Mouse (Mus musculus): Measurements from ENCODE around the gene Trp53.
A peak's percentile ranks its signal among the peaks of the same experiment; 100 is the strongest.

Trp53 gene

DNA sequence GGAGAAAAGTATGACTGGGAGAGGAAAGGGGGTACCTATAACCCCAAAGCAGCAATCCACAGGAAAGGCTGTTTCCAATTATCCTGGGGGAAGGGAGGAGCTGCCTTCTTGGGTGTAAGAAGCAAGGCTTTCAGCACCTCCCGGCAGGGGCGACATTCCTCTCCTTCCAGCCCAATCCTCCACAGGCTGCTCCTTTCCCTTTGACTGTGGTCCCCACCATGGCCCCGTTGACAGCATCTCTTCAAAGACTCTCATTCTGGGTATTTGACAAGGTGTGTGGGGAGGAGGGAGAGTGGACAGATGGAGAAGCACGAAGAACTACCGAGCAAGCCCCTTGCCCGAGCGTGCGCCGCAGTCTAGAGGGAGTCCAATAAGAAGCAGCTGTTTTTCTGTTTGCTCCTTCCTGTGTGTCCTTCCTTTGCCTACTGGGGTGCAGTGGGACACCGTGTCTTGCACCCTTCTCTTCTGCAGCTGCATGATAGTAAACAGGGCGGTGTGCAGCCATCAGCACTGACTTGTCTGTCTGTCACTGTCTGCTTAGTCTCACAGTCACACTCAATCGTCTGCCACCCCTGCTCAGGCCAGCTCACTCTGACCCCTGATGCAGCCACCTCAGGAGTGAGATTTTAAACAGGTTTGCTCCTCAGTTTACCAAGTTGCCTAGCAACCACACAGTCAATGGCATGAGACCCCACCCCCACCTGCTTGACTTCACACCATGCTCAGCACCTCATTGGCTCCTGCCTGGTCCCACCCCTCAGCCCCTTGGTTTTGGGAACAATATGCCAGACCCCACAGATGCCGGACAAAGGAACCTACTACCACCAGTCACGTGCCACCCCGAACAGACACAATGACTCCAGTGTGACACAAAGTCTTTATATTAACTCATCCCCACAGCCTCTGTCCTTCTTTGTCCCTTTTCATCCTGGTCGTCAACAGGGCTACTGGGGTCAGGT is 19.0 kb upstream of the Trp53 start:
- DNase-seq (ENCODE audit: low spot score) = no peak

- DNase-seq (ENCODE audit: low spot score) = no peak
Observed at GRCm38 (mm10) chr11:69563373-69563772, 16.8 kb upstream of the Trp53 start.

- no peak for DNase-seq (ENCODE audit: low spot score)
Observed at GRCm38 (mm10) chr11:69564391-69564790, 15.8 kb upstream of the Trp53 start.

GRCm38 (mm10) chr11:69565131-69565530 is 15.0 kb upstream of the Trp53 start:
- DNase-seq (ENCODE audit: low spot score) = no peak

GRCm38 (mm10) chr11:69575220-69575619 is 4.9 kb upstream of the Trp53 start:
- DNase-seq (ENCODE audit: low spot score) = no peak

DNA sequence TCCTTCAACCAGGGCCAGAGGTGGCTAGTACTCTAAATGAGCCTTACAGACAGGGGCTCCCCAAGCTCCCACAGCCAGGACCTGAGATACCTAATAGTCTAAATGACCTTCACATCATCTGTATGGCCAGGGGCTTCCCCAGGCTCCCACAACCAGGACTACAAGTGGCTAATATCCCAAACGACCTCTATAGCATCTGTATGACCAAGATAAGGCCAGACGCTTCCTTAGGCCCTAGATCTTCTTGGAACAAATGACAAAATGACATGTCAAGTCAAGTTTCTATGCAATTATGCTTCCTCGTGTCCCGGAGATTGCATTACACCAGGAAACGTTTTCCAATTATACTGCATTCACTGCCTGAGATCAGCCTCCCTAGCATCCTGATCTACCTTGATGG is 3.9 kb upstream of the Trp53 start:
- no peak for DNase-seq (ENCODE audit: low spot score)

DNA sequence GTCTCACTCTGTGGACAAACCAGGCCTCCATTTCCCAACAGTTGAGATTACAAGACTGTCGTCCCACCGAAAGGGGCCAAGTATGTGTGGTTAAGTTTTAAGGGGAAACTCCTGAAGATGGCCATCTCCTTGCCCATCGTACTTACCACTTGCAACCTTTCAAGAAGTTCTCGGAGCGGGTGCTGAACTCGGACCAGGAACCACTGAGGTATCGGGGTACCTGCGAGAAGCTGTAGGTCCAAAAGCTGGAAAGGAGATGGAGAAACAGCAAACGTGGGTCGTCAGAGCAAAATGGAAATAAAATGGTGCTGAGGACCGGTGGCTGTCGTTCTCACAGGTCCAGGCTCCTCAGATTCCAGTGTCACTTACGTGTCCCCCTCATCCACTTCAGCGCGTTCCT is 1.9 kb upstream of the Trp53 start:
- DNase-seq (ENCODE audit: low spot score) = no peak

- peak; percentile 96 for DNase-seq (ENCODE audit: low spot score)
Observed at GRCm38 (mm10) chr11:69579128-69580017, 786 bp upstream of the Trp53 start.

- no peak for DNase-seq (ENCODE audit: low spot score)
Observed at GRCm38 (mm10) chr11:69580572-69581146, 500 bp downstream of the Trp53 start.

DNA sequence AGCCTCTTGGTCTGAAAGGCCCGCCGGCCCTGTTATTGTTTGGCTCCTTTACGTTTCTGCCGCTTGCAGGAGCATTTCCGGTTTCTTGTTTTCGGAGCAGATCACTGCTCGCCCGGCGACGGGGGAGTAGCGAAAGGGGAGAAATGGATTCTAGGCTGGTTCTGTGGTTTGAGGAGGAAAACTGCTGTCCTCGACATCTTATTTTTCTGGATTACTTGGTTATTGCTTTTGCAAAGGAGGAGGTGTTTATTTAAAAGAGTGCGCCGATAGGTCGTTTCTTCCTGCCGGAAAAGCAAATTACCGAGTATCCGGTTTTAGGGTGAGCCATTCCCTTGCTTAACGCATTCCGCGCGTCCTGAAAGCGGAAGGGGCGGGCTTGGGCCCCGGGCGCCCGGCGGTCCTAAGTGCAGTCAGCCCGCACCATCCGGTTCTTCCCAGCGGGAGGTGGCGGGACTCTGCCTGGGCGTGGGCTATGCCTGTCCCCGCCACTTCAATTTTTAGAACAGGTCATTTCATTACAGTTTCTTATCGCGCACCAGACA is 1.1 kb downstream of the Trp53 start:
- peak; percentile 84 for DNase-seq (ENCODE audit: low spot score)

- DNase-seq (ENCODE audit: low spot score) = no peak
Observed at GRCm38 (mm10) chr11:69581814-69582213, 1.7 kb downstream of the Trp53 start.

DNA sequence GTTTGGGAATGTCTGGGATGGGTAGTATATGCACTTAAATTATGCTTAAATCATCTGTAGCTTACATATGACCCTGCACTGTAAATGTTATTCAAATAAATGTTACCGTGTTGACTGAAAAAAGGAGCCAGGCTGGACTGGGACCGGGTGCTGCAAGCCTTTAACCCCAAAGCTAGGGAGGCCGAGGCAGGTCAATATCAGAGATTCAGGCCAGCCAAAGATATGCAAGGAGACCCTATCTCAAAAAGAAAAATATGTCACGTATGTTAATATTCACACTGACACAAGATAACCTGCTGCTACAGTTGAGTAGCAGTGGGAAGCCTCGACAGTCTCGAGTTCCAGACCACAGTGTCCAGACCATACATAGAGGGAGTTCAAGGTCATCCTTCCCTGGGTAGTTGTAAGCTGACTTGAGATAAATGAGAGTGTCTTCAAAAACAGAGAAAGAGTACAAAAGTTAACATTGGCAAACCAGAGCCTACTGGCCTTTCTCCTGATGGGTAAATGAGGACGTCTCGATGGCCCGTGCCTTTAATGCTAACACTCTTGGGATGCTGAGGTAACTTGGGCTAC is 2.2 kb downstream of the Trp53 start:
- DNase-seq (ENCODE audit: low spot score) = no peak

GRCm38 (mm10) chr11:69584008-69584407 is 3.8 kb downstream of the Trp53 start:
- no peak for DNase-seq (ENCODE audit: low spot score)

DNA sequence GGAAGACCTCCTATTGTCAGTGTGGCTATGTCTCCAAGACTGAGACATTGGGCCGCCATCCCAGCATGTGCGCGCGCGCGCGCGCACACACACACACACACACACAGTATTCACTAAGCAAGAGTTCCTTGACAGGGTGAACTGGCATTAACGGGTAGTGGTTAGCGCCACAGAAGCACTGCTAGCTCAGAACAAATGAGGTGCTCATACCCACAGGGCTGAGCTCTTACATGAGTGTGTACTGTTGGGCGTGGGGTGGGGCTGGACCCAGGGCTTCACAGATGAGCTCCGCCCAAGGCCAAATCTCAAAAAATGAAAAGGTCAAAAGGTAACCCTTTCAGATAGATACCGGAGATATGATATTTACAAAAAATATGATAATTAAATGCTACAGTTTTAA is 4.8 kb downstream of the Trp53 start:
- DNase-seq (ENCODE audit: low spot score) = no peak

GRCm38 (mm10) chr11:69585718-69586325 is 5.7 kb downstream of the Trp53 start:
- DNase-seq (ENCODE audit: low spot score) = no peak

DNA sequence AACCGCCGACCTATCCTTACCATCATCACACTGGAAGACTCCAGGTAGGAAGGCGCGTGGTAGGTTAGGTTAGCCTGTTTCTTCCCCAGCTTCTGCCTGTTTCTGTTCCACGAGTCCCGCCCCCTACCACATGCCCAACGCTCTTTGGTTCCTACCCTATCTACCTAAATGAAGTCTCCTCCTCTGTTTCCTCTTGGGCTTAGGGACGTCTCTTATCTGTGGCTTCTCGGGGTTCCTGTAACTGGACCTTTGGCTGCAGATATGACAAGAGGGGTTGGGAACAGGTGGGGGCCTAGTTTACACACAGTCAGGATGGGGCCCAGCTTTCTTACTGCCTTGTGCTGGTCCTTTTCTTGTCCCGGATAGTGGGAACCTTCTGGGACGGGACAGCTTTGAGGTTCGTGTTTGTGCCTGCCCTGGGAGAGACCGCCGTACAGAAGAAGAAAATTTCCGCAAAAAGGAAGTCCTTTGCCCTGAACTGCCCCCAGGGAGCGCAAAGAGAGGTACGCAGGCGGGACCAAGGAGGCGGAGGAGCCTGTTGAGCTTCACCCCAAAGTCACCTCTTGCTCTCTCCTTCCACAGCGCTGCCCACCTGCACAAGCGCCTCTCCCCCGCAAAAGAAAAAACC is 9.2 kb downstream of the Trp53 start:
- no peak for DNase-seq (ENCODE audit: low spot score)

DNA sequence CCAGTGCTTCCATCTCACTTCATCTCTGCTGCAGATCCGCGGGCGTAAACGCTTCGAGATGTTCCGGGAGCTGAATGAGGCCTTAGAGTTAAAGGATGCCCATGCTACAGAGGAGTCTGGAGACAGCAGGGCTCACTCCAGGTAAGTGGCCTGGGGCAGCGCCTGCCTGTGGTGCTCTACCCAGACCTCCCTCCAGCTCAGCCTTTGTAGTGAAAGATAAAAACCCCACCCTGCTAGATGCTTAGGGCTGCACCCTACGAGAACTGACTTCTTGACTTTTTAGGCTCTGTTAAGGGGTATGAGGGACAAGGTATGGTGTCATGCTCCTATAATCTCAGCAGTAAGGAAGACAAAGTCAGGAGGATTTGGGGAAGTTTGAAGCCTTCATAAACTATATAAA is 10.5 kb downstream of the Trp53 start:
- DNase-seq (ENCODE audit: low spot score) = no peak

GRCm38 (mm10) chr11:69591424-69591823 is 11.3 kb downstream of the Trp53 start:
- no peak for DNase-seq (ENCODE audit: low spot score)

- DNase-seq (ENCODE audit: low spot score) = no peak
Observed at GRCm38 (mm10) chr11:69591899-69592637, 11.9 kb downstream of the Trp53 start.

DNA sequence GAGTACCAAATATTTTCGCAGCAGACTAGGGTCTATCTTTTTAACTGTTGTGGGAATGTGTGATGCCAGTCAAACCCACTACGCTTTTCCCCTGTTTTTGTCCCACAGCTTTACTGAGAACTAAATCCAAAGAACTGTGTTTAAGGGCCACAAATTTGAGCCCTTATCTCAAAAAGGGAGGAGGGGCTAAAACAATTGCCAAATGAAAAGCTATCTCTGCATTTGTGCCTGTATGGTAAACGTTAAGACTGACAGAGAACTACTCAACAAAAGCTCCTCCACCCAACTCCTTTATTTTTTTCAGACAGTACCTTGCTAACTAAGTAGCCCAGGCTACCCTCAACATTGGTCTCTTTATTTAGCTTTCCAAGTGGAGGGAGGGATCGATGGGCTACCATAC is 12.6 kb downstream of the Trp53 start:
- no peak for DNase-seq (ENCODE audit: low spot score)

Data from ovary, adult 18-20 months (tissue).